Mouse (Mus musculus): Measurements from ENCODE around the gene Tmem217. TPM values are rescaled to one million over a fixed set of nuclear protein-coding genes. Genes with fewer than 3 reads are reported as not detected.

Tmem217 gene
- polyA plus RNA-seq, 1 experiment from 2014 or later: 0.65 TPM

DNA sequence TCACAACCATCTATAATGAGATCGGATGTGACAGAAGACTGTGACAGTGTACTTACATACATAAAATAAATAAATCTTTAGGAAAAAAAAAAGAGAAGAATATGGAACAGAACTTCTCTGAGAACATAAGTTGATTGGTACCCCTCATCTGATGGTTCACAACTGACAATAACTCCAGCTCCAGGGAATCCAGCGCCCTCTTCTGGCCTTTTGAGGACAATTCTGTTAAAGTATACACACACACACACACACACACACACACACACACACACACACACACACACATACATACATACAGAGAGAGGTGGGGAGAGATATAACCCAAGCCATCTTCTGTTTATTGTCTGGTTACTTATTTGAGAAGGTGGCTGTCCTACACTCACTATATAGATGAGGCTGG, 67.8 kb downstream of the Tmem217 start:
- Histone ChIP-seq H3K4me2 (replicated peaks; ENCODE audit: low read depth, low read length) (no peak overlapping the region), H3K27me3 (ENCODE audit: control insufficient read depth, insufficient read depth, low read length) (no peaks in the 10 kb centered on the region), H3K27ac (ENCODE audit: low read length) (no peak overlapping the region), H3K36me3 (ENCODE audit: control insufficient read depth, insufficient read depth, low read length) (no peaks in the 10 kb centered on the region), H3K4me1 (ENCODE audit: control insufficient read depth, insufficient read depth, low read length) (0 out of 2 replicates have a peak, but pooled peaks cover 7% of the 10 kb centered on the region), H3K4me3 (ENCODE audit: low read depth, low read length) (no peak overlapping the region), H3K9me3 (ENCODE audit: control insufficient read depth, low read depth, low read length) (no peaks in the 10 kb centered on the region), H3K9ac (replicated peaks; ENCODE audit: low read depth, low read length) (no peak overlapping the region)
- no peak for ATAC-seq (ENCODE audit: insufficient number of reproducible peaks, insufficient read depth, low FRiP score, low read depth)
- 88% methylated on average over 2 of the region's 2 CpGs for WGBS

DNA sequence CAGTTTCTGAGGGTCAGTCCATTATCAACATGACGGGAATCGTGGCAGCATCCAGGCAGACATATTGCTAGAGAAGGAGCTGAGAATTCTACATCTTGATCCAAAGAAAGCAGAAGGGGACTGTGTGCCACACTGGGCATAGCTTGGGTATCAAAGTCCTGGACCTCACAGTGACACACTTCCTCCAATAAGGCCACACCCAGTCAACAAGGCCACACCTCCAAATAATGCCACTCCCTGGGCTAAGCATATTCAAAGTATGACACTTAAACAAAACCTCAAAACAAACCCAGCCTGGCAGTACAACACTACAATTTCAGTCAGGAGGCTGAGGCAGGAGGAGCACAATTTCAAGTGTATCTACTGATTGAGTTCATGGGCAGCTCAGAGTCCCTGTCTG, 68.9 kb downstream of the Tmem217 start:
- Histone ChIP-seq H3K4me2 (replicated peaks; ENCODE audit: low read depth, low read length) (no peak overlapping the region), H3K4me1 (ENCODE audit: control insufficient read depth, insufficient read depth, low read length) (no peaks in the 10 kb centered on the region), H3K4me3 (ENCODE audit: low read depth, low read length) (no peak overlapping the region), H3K36me3 (ENCODE audit: control insufficient read depth, insufficient read depth, low read length) (no peaks in the 10 kb centered on the region), H3K27ac (ENCODE audit: low read length) (no peak overlapping the region), H3K27me3 (ENCODE audit: control insufficient read depth, insufficient read depth, low read length) (no peaks in the 10 kb centered on the region), H3K9ac (replicated peaks; ENCODE audit: low read depth, low read length) (no peak overlapping the region), H3K9me3 (ENCODE audit: control insufficient read depth, low read depth, low read length) (no peaks in the 10 kb centered on the region)
- WGBS: 93% methylated on average over 2 of the region's 2 CpGs
- ATAC-seq (ENCODE audit: insufficient number of reproducible peaks, insufficient read depth, low FRiP score, low read depth): no peak

DNA sequence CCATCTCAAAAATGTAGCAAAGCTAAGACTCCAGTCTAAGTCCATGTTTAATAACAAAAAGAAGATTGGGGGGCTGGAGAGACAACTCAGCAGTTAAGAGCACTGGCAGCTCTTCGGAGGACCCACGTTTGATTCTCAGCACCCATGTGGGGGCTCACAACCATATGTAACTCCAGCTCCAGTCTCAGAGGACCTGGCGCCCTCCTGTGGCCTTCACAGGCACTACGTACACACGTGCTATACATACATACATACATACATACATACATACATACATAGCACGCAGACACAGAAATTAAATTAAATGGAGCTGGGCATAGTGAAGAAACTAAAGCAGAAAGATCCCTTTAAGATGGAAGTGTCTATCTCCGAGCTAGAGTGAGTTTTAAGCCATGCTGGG, 69.6 kb downstream of the Tmem217 start:
- Histone ChIP-seq H3K4me2 (replicated peaks; ENCODE audit: low read depth, low read length) (no peak overlapping the region), H3K27me3 (ENCODE audit: control insufficient read depth, insufficient read depth, low read length) (no peaks in the 10 kb centered on the region), H3K36me3 (ENCODE audit: control insufficient read depth, insufficient read depth, low read length) (no peaks in the 10 kb centered on the region), H3K27ac (ENCODE audit: low read length) (no peak overlapping the region), H3K9ac (replicated peaks; ENCODE audit: low read depth, low read length) (no peak overlapping the region), H3K4me1 (ENCODE audit: control insufficient read depth, insufficient read depth, low read length) (no peaks in the 10 kb centered on the region), H3K4me3 (ENCODE audit: low read depth, low read length) (no peak overlapping the region), H3K9me3 (ENCODE audit: control insufficient read depth, low read depth, low read length) (no peaks in the 10 kb centered on the region)
- ATAC-seq (ENCODE audit: insufficient number of reproducible peaks, insufficient read depth, low FRiP score, low read depth): no peak
- WGBS: 92% methylated on average over 7 of the region's 7 CpGs

DNA sequence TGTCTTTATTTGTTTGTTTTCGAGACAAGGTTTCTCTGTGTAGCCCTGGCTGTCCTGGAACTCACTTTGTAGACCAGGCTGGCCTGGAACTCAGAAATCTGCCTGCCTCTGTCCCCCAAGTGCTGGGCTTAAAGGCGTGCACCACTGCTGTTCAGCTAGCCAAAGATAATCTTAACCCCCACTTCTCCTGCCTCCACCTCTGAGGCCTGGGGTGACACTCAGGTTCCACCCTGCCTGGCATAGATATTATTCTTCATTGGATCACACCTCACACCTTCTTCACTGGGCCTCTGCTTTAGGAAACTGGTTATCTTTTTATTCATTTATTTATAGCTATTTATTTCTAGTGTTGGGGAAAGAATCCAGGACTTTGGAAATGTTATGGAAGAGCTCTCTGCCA, 71.9 kb downstream of the Tmem217 start:
- ATAC-seq (ENCODE audit: insufficient number of reproducible peaks, insufficient read depth, low FRiP score, low read depth): no peak
- Histone ChIP-seq H3K4me1 (ENCODE audit: control insufficient read depth, insufficient read depth, low read length) (no peaks in the 10 kb centered on the region), H3K9ac (replicated peaks; ENCODE audit: low read depth, low read length) (no peak overlapping the region), H3K36me3 (ENCODE audit: control insufficient read depth, insufficient read depth, low read length) (no peaks in the 10 kb centered on the region), H3K9me3 (ENCODE audit: control insufficient read depth, low read depth, low read length) (no peaks in the 10 kb centered on the region), H3K27ac (ENCODE audit: low read length) (no peak overlapping the region), H3K4me3 (ENCODE audit: low read depth, low read length) (no peak overlapping the region), H3K27me3 (ENCODE audit: control insufficient read depth, insufficient read depth, low read length) (no peaks in the 10 kb centered on the region), H3K4me2 (replicated peaks; ENCODE audit: low read depth, low read length) (no peak overlapping the region)
- WGBS: 93% methylated on average over 2 of the region's 2 CpGs

DNA sequence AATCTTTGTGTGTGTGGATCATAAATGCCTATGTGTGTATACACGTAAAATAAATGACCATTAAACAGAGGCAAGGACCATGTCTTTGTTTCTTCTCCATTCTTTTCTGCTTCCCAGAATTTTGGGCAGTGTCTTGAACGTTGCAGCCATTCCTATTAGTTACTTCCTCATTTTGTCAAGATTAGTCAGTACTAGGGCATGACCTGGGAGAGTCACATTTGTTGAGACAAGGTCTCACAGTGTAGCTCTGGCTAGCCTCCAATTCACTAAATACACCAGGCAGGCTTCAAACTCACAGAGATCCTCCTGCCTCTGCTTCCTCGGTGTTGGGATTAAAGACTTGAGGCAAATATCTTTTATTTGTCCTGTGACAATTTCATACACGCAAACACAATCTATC, 73.9 kb downstream of the Tmem217 start:
- Histone ChIP-seq H3K9me3 (ENCODE audit: control insufficient read depth, low read depth, low read length) (no peaks in the 10 kb centered on the region), H3K4me3 (ENCODE audit: low read depth, low read length) (no peak overlapping the region), H3K4me1 (ENCODE audit: control insufficient read depth, insufficient read depth, low read length) (no peaks in the 10 kb centered on the region), H3K27me3 (ENCODE audit: control insufficient read depth, insufficient read depth, low read length) (no peaks in the 10 kb centered on the region), H3K27ac (ENCODE audit: low read length) (no peak overlapping the region), H3K9ac (replicated peaks; ENCODE audit: low read depth, low read length) (no peak overlapping the region), H3K4me2 (replicated peaks; ENCODE audit: low read depth, low read length) (no peak overlapping the region), H3K36me3 (ENCODE audit: control insufficient read depth, insufficient read depth, low read length) (no peaks in the 10 kb centered on the region)
- ATAC-seq (ENCODE audit: insufficient number of reproducible peaks, insufficient read depth, low FRiP score, low read depth): no peak
- 85% methylated on average over 4 of the region's 4 CpGs for WGBS

DNA sequence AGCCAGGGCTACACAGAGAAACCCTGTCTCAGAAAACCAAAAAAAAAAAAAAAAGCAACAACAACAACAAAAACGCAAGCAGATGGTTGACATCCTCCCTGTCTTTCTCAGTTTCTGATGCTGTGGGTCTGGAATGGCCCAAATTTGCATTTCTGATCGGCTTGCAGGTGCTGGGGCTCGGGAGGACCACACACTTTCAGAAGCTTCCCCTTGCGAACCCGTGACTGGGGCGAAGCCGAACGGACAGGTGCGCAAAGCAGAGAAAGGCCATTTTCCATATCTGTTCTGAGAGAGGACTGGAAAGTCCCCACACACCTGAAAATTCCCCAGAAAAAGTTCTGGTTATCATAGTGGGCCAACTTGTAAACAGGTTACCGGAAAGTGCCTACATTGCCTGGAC, 74.8 kb downstream of the Tmem217 start:
- H3K4me1 ChIP-seq (ENCODE audit: control insufficient read depth, insufficient read depth, low read length): no peaks in the 10 kb centered on the region
- H3K27ac ChIP-seq (ENCODE audit: low read length): no peak overlapping the region
- no peak overlapping the region for H3K4me3 ChIP-seq (ENCODE audit: low read depth, low read length)
- no peak overlapping the region for H3K4me2 ChIP-seq (replicated peaks; ENCODE audit: low read depth, low read length)
- no peak for ATAC-seq (ENCODE audit: insufficient number of reproducible peaks, insufficient read depth, low FRiP score, low read depth)
- 91% methylated on average over 10 of the region's 10 CpGs for WGBS
- H3K36me3 ChIP-seq (ENCODE audit: control insufficient read depth, insufficient read depth, low read length): no peaks in the 10 kb centered on the region
- H3K9ac ChIP-seq (replicated peaks; ENCODE audit: low read depth, low read length): no peak overlapping the region
- no peaks in the 10 kb centered on the region for H3K9me3 ChIP-seq (ENCODE audit: control insufficient read depth, low read depth, low read length)
- H3K27me3 ChIP-seq (ENCODE audit: control insufficient read depth, insufficient read depth, low read length): no peaks in the 10 kb centered on the region

DNA sequence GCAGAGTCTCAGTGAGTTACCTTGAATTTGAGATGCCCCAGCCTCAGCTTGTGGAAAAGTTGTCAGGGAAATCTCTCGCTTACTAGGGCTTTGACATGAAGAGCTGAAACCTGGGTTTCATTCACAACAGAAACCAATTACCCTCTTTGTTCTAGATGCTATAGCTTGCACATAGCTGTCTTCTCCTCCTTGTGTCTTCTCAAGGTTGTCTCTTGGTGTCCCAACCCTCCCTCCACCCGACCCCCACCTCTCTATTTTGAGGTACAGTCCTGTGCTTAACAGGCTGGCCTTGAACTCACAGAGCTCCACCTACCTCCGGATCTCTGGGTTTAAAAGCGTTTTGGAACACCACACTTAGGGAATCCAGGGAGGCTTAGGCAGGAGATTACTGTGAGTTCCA, 75.7 kb downstream of the Tmem217 start:
- no peak for ATAC-seq (ENCODE audit: insufficient number of reproducible peaks, insufficient read depth, low FRiP score, low read depth)
- Histone ChIP-seq H3K36me3 (ENCODE audit: control insufficient read depth, insufficient read depth, low read length) (no peaks in the 10 kb centered on the region), H3K4me2 (replicated peaks; ENCODE audit: low read depth, low read length) (no peak overlapping the region), H3K4me3 (ENCODE audit: low read depth, low read length) (no peak overlapping the region), H3K27ac (ENCODE audit: low read length) (no peak overlapping the region), H3K9ac (replicated peaks; ENCODE audit: low read depth, low read length) (no peak overlapping the region), H3K9me3 (ENCODE audit: control insufficient read depth, low read depth, low read length) (no peaks in the 10 kb centered on the region), H3K27me3 (ENCODE audit: control insufficient read depth, insufficient read depth, low read length) (no peaks in the 10 kb centered on the region), H3K4me1 (ENCODE audit: control insufficient read depth, insufficient read depth, low read length) (no peaks in the 10 kb centered on the region)
- WGBS: 79% methylated on average over 4 of the region's 4 CpGs

Small RNAs within 50 kb of the gene (microRNA-seq; reads per million reads assigned to microRNA genes)
- gene Mir7667: not detected

Other genes starting within 250 kb of the Tmem217 start
- gene Pi16, start 234.7 kb downstream of the Tmem217 start, polyA plus RNA-seq (2014; fragmentation: Nextera tagmentation; extraction: Ambion mirVana): 0.13 and 0.41 TPM in 2 replicates
- 287 and 333 TPM in 2 replicates for gene Mtch1, start 204.5 kb downstream of the Tmem217 start, polyA plus RNA-seq (2014; fragmentation: Nextera tagmentation; extraction: Ambion mirVana)
- 8.4 and 11.5 TPM in 2 replicates for gene Fgd2, start 191.5 kb downstream of the Tmem217 start, polyA plus RNA-seq (2014; fragmentation: Nextera tagmentation; extraction: Ambion mirVana)
- gene Pim1, start 61.6 kb downstream of the Tmem217 start, polyA plus RNA-seq (2014; fragmentation: Nextera tagmentation; extraction: Ambion mirVana): 10.1 TPM in 2 replicates
- not detected in 2 replicates for gene Gm17657, start 2.7 kb downstream of the Tmem217 start, polyA plus RNA-seq (2014; fragmentation: Nextera tagmentation; extraction: Ambion mirVana)
- 15.2 and 15.6 TPM in 2 replicates for gene Tbc1d22b, start 2.6 kb downstream of the Tmem217 start, polyA plus RNA-seq (2014; fragmentation: Nextera tagmentation; extraction: Ambion mirVana)
- 79.0 and 80.8 TPM in 2 replicates for gene Rnf8, start 62.4 kb upstream of the Tmem217 start, polyA plus RNA-seq (2014; fragmentation: Nextera tagmentation; extraction: Ambion mirVana)
- 2.7 and 4.3 TPM in 2 replicates for gene Gm28043, start 62.5 kb upstream of the Tmem217 start, polyA plus RNA-seq (2014; fragmentation: Nextera tagmentation; extraction: Ambion mirVana)
- 109 and 117 TPM in 2 replicates for gene Cmtr1, start 108.2 kb upstream of the Tmem217 start, polyA plus RNA-seq (2014; fragmentation: Nextera tagmentation; extraction: Ambion mirVana)
- gene Ccdc167, start 164.7 kb upstream of the Tmem217 start, polyA plus RNA-seq (2014; fragmentation: Nextera tagmentation; extraction: Ambion mirVana): 15.2 and 15.7 TPM in 2 replicates